Mouse (Mus musculus): ENCODE data around the gene Dennd6a.
"Not testable (repeated sequence)": the region's sequence is repeated elsewhere in the genome, so short reads cannot be mapped to it uniquely, and the experiment has no call there.

Dennd6a gene

DNA sequence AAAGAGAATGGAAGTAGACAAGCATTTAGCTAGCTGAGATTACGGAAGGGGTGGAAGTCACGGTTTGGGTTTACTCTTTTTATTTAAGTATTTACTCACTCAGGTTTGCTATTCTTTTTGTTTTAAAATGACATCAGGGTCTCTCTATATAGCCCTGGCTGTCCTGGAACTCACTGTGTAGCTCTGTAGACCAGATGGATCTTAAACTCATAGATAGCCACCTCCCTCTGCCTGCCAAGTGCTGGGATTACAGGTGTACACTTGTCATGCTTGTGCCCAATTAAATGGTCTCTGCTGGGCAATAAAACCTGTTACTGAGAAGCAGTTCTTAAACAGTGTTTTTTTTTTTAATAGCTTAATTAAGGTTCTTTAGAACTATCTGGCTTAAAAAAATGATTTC lies 66.3 kb downstream of the Dennd6a start:
- peak; percentile 42 for DNase-seq (ENCODE audit: low read depth, low spot score)

DNA sequence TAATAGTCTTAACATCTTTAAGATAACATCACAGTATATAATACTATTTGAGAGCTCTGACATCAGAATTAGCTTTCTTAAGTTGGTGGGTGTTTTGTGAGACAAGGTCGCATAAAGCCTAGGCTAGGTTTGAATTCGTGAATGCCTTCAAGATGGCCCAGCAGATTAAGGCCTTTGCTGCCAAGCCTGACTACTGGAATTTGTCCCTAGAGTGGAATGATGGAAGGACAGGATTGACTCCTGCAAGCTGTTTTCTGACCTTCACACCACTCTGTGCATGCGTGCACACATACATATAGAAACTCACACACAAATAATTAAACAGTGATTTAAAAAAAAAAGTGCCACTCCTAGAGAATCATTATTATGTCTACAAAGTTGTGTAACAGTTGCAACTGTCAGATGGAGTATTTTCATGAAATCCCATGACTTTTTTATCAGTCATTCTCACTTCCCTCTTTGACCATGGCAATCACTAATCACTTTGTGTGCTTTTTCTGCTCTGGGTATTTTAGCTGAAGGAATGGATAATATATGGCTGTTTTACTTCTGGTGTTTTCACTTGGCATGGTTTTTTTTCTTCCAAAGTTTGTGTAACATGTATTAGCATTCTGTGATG lies 69.5 kb downstream of the Dennd6a start:
- DNase-seq (ENCODE audit: low read depth, low spot score) = no peak

GRCm38 (mm10) chr14:26645989-26646650 lies 72.5 kb downstream of the Dennd6a start:
- DNase-seq (ENCODE audit: low read depth, low spot score) = no peak

GRCm38 (mm10) chr14:26647811-26648210 lies 74.2 kb downstream of the Dennd6a start:
- no peak for DNase-seq (ENCODE audit: low read depth, low spot score)

DNA sequence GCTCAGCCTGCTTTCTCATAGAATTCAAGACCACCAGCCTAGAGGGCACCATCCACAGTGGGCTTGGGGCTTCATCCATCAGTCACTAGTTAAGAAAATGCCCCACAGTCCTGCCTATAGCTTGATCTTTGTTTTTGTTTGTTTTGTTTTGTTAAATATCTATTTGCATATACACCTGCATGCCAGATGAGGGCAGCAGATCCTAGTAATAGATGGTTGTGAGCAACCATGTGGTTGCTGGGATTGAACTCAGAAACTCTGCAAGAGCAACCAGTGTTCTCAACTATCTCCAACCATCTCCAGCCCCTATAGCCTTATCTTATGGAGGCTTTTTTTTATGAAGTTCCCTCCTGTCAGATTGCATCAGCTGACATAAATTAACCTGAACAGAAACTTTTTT lies 78.2 kb downstream of the Dennd6a start:
- peak; percentile 67 for DNase-seq (ENCODE audit: low read depth, low spot score)

DNA sequence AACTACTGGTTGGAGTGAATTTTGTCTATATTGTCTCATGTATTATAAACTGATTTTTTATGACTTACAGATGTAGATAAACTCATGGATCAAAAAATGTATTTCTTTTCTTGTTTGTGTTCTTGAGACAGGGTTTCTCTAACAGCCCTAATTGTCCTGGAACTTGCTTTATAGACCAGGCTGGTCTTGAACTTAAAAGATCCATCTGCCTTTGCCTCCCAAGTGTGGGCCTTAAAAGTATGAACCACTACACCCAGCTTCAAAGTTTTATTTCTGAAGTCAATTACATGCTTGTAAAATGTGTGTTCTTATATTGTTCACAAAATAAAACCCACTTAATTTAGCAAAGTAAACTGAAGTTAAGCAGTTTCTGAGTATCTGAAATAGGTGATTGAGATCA lies 84.5 kb downstream of the Dennd6a start:
- DNase-seq (ENCODE audit: low read depth, low spot score) = no peak

DNA sequence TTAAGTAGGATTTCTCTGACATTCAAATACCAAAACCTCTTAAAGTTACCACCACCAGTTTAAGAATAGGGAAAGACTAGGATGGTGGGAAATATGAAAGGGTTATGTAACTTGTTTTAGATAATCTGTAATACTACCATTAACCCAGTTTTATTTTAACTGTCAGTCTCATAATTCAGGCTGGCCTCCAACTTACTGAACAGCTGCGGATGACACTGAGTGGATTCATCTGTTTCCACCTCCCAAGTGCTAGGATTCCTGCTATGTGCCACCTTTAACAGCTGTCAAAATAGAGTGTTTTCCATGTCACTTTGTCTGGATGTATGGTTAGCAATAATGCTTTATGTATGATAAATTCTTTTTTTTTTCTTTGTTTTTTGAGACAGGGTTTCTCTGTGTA lies 86.6 kb downstream of the Dennd6a start:
- DNase-seq (ENCODE audit: low read depth, low spot score) = no peak

DNA sequence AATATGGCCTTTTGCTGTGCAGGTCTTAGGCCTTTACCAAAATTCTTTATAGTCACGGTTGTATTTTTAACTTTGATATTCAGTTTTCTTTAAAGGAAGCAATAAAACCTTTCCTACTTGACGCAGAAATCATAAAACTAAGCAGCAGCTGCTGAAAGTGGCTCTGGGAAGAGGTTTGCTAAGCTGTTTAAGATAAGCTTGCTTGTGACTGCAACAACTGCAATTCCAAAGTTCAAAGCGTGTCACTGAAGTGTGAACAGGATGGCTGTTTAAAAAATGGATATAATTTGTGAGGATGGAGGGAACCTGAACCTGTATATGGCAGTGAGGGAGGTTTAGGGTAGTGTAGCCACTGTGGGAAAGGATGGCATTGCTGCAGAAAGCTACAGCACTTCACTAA lies 88.4 kb downstream of the Dennd6a start:
- DNase-seq (ENCODE audit: low read depth, low spot score) = no peak

DNA sequence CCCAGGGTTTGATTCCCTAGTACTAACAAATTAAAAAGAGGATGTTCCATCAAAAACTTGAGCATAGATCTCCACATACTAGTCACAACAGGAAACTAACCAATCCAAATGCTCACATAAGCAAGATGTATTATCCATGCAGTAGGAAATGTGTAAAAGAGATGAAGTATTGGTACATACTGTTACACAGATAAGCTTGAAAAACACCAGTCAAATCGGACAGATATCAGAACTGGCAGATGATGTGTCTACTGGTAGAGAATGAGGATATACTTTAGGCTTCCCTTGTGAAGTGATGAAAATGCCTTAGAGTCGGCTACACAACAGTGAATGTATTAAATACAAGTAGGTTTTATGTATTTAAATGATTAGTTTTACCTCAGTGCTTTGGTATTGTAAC lies 88.8 kb downstream of the Dennd6a start:
- no peak for DNase-seq (ENCODE audit: low read depth, low spot score)

DNA sequence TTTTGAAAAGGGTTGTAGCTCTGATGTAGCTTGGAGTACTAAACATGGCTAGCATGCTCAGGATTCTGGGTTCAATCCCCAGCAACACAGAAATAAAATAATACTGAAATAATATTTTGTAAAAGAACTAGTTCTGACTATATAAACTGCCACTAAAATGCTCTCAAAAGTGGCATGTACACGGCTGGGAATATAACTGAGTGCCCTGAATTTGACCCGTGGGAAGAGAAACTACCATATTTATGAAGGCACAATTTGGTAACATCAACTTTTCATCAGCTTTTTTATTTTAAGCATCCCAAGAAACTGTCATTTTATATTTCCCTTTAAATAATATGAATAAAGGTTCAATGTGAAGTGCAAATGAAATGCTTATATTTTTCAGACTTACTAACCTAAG lies 90.2 kb downstream of the Dennd6a start:
- no peak for DNase-seq (ENCODE audit: low read depth, low spot score)

DNA sequence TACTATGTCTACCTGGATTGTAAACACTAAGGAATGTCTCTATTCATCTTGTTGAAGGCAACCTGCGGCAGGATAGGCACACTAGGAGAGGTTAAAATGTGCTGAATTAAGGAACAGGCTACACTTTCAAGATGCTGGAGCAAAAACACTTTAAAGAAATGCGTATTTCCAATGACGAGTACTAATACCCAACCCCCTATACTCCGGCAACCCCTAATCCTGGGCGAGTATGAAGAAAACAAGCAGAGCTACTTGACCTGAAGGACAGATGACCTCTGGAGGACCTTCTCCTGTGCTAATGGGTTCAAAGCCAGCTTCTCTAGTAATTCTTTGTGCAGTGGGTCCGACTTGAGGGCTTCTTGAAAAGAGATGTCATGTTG lies 94.3 kb downstream of the Dennd6a start:
- DNase-seq (ENCODE audit: low read depth, low spot score) = no peak

DNA sequence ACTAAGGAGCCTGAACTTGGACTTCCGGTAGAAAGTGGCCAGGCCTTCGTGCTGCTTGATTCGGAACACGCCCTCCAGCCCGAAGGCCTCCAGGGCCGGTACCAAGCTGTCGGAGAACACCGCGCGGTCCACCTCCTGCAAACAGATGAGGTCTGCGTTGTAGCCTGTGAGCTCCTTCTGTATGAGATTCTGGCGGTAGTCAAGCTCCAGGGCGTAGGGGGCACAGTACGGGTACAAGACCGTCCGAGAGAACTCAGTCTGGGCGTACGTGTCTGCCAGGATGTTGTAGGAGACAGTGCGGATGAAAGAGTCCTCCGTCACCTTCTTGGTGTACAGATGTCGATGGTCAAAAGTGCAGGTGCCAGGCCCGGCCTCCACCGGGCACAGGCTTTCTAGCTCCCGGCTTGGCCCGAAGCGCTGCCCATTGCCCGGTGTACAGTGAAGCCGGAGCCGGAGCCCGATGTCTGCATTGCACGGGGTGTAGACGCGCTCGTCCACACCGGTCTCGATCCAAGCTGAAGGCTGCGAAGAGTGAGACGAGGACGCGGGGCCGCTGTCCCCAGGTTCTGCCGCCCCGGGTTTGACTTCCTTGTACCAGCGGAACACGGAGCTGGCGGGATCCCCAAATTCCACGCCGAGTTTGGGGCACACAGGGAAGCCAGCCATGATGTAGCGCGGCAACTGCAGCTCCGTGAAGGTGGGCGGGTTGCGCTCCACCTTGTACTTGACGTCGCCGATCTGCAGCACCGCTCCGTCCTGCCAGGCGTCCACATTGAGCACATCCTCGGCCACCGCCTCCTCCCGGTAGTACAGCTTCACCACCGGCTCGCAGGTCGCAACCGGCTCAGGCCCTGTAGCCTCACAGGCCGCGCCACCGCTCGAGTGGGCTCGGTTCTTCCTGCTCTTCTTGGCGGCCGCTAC lies 95.0 kb downstream of the Dennd6a start:
- DNase-seq (ENCODE audit: low read depth, low spot score) = peak; percentile 50

DNA sequence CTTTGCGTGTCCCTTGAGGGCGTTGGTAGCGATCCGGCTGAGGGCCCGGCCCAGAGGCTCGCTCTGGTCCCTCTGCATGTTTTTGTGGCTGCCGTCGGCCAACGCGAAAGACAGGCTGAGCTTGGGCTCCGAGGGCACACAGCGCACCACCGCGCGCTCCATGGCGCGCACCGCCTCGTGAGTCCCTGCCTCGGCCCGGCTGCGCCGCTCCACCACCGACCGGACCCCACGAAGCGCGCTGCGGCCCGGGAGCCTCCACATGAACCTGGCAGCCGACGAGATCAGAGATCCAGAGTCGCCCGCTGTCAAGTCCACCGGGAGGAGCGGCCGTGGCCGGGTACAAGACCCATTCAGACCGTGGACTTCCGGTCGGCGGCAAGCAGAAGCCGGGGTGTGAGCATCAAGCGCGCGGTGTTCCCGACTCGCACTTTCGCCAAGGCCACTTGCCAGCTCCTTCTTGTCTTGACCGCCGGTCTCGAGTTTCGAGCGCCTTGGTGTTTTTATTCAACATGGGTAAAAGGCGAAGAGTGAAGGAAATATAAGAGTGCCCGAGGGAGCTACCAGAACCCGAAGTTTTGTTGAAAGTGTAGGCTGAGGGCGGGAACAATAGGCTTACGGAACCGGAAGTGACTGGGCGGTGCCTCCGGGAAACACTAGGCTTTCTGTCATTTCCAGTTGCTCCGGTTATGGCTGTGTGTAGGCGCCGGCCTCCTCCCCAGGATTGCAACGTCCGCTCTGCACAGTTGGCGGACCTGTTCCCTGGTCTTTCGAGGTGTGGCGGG lies 95.8 kb downstream of the Dennd6a start, which contains the start of gene Pde12:
Pde12 (minus strand) TSS at position 592 of the 782 bp plus-strand sequence.
- peak; percentile 92 for DNase-seq (ENCODE audit: low read depth, low spot score)

DNA sequence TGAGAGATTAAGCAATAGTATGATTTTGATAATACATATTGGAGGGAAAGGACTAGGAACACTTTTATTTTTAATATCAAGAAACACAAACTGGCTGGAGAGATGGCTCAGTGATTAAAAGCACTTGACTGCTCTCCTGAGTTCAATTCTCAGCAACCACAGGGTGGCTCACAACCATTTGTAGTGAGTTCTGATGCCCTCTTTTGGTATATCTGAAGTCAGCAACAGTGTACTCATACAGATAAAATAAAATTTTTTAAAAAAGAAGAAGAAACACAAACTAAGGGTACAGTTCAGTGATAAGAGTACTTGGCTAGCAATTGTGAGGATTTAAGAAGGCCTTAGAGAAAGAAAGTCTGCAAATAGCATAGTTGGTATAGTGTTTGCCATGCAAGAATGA lies 97.3 kb downstream of the Dennd6a start:
- no peak for DNase-seq (ENCODE audit: low read depth, low spot score)

- peak; percentile 53 for DNase-seq (ENCODE audit: low read depth, low spot score)
Measured at GRCm38 (mm10) chr14:26671870-26672615, 98.4 kb downstream of the Dennd6a start.

- DNase-seq (ENCODE audit: low read depth, low spot score) = not testable (repeated sequence)
Measured at GRCm38 (mm10) chr14:26674476-26675169, 101.0 kb downstream of the Dennd6a start.

- DNase-seq (ENCODE audit: low read depth, low spot score) = no peak
Measured at GRCm38 (mm10) chr14:26675371-26675770, 101.7 kb downstream of the Dennd6a start.

- DNase-seq (ENCODE audit: low read depth, low spot score) = no peak
Measured at GRCm38 (mm10) chr14:26675791-26676190, 102.1 kb downstream of the Dennd6a start.
